Mouse (Mus musculus) megakaryocyte, adult 5-6 weeks (primary cell): ENCODE results near the gene Ube2o. TPM values are rescaled to one million over a fixed set of nuclear protein-coding genes. Genes with fewer than 3 reads are reported as not detected.

ENCODE experiments used
- ATAC-seq: 2 replicates; pipeline ENCODE4 v1.8.0; 2016; ENCODE audit warnings: mild to moderate bottlenecking, inconsistent platforms; ENCODE audit not compliant: poor library complexity, severe bottlenecking
- total RNA-seq, 2 experiments: library from RNA; stranded (forward) in 1 of 2; stranded (reverse) in 1 of 2; fragments of 153-499, 151-499 nt in 1 of 2; fragments of 221-1000, 200-1000 nt in 1 of 2; gene quantifications; 2 replicates each; pipeline versions ENCODE4 v1.2.3 to v1.2.4; 2015 to 2017

Ube2o gene
- total RNA-seq, 2 experiments from 2014 or later: 6.6 to 7.7 TPM

DNA sequence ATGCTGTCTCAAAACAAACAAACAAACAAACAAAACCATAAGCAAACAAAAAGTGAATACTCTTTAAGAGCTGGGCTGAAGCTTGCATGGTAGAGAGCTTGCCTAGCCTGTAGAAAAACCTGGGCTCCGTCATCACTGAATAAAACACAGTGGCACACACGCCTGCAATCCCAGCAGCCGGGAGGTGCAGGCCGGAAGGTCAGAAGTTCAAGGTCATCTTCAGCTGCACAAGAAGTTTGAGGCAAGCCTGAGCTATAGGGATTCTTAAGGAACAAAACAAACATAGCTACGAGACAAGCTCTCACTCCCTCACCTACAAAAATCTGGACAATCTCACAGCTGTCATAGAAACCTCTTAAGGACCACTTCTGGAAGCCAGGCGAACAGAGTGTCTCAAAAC is 4.4 kb upstream of the Ube2o start:
- no peak for ATAC-seq

DNA sequence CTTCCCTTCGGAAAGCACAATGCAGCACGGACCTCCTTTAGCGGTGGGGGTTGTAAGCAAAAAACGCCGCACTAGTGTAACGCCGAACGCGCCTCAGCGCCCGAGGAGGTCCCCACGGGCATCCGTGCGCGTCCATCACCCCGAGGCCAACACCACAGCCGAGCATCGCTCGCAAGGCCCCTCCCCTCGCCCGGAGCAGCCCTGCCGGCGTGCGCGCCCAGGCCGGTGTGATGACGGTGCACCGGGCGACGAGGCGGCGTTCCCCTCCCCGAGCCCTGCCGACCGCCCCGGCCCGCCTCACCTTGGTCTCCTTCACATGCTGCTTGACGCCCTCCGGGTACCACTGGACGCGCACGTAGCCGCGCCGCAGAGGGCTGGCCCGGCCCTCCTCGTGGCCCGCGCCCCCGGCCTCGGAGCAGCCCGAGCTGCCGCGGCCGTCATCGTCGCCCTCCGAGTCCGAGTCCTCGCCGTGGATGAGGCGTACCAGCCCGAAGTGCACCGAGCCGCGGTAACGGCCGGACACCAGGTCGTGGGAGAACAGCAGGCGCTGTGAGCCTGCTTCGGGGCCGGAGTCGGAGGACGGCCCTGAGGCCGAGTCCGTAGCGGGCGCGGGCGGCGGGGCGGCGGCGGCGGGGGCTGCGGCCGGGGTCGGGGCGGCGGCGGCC is 404 bp downstream of the Ube2o start:
- ATAC-seq: peak; percentile 73

GRCm38 (mm10) chr11:116580031-116580652 is 1.1 kb downstream of the Ube2o start:
- ATAC-seq: no peak

DNA sequence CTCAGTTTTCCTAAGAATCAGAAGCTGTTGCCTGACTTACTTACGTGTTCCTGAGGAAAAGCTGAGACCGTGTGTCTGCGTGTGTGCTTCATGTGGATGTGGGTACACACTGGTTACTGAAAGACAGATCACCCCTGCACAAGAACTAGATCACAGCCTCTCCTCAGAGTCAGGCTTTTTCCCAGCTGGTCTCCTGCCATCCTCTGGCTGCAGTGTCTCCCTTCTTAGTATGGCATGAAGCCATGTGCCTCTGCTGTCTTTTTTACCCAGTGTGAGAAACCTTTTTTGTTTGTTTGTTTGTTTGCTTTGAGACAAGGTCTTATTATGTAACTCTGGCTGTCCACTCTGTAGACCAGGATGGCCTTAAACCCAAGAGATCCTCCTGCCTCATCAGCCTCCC is 2.0 kb downstream of the Ube2o start:
- no peak for ATAC-seq

- ATAC-seq: no peak
Observed at GRCm38 (mm10) chr11:116575396-116575795, 5.9 kb downstream of the Ube2o start.

GRCm38 (mm10) chr11:116574982-116575381 is 6.3 kb downstream of the Ube2o start:
- ATAC-seq: no peak

DNA sequence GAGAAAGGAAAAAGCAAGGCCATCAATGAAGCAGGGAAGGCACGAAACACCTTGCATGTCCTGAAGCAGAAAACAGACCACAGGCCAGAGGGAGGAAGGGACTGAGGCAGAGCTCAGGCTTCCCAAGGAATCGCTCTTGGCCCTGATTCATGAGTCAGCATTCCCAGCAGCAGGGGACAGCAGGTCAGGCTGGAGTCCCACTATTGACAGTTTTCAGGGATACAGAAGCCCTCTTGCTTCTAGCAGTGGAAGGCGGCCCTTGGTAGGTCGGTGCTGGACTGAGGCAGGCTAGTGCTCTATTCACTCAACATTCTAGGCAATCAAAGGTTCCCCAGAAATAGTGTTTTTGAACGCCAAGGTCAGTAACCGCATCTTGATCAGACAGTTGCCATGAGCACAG is 6.8 kb downstream of the Ube2o start:
- ATAC-seq: no peak

GRCm38 (mm10) chr11:116572756-116573543 is 8.3 kb downstream of the Ube2o start:
- ATAC-seq: no peak

GRCm38 (mm10) chr11:116571767-116572679 is 9.2 kb downstream of the Ube2o start:
- ATAC-seq: no peak

- ATAC-seq: no peak
Observed at GRCm38 (mm10) chr11:116570821-116571220, 10.4 kb downstream of the Ube2o start.

- no peak for ATAC-seq
Observed at GRCm38 (mm10) chr11:116567531-116567930, 13.7 kb downstream of the Ube2o start.

DNA sequence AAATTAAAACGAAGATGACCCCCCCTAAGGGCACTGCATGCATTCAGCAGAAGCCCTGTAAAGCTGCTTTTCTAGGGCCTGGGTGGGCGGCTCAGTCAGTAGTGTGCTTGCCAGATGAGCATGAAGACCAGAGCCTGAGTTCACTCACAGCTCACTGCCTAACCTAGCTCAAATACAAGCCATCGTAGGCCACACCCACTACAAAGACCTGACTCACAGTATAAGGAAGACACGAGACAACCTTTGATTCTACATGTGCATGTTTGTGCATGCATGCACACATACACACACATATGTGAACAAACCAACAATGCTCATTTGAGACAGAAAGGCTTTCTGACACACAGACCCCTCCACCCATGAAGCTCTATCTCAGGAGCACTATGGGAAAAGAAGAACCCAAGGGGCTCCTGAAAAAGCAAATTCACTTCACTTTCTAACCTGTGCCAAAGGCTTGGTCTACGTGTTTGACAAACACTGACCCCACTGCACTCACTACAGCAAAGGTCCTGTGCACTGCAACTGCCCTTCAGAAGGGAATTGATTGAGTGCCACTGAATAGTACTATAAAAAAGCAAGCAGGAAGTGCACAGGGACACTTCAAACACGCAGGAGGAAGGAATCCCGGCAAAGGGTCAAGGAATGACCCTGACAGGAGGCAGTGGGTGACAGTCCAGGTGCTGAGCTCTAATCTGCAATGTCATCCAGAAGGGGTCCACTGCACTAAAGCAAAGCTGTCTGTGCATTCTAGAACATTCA is 15.8 kb downstream of the Ube2o start:
- ATAC-seq: no peak

DNA sequence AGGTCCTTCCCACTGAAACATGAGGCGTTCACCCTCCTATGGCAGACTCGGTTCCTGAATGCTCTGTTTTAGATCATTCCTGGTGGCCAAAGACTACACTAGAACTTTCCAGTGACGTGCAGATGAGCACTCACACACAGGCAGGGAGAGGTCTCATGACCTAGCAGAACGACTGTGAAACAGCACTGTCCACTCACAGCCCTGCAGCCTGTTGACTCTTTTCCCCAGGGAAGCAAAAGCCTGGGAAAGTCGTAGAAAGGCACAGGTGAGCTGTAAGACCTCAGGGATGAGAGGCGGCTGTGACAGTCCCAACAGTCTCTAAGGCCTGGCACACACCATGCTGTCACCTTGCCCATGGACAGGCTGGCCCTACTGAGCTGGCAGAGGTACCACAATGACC is 24.9 kb downstream of the Ube2o start:
- ATAC-seq: no peak

GRCm38 (mm10) chr11:116555572-116555971 is 25.7 kb downstream of the Ube2o start:
- ATAC-seq: no peak

DNA sequence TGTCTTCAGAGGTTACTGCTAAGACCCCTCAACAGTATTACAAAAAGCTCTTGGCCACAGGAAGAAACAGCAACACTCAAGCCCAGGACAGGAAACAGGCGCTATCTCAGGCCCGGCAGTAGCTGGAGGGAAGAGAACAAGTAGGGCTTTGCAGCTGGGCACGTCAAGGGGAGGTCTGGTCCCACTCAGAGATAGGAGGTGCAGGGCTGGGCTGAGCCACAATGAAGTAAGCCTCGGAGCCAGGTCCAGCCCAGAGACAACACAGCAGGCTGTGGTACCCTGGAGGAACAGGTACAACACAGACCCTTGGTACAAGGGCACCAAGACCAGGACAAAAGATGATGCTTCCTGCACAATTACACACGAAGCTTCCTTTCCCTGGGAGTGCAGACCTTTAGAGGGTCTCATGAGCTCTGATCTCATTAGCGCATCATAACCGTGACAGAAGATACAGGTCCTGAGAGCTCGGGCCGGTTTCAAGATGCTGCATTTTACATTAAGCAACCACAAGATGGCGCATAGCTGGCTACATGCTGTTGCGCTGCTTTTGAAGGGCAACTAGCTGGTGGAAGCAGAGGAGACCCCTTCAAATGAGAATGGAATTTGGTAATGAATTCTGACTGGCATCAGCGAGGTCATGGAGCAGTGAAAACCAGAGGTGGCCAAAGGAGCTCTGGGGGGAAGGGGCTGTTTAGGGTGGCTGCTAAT is 26.9 kb downstream of the Ube2o start:
- peak; percentile 72 for ATAC-seq

- ATAC-seq: no peak
Observed at GRCm38 (mm10) chr11:116552194-116552593, 29.1 kb downstream of the Ube2o start.

DNA sequence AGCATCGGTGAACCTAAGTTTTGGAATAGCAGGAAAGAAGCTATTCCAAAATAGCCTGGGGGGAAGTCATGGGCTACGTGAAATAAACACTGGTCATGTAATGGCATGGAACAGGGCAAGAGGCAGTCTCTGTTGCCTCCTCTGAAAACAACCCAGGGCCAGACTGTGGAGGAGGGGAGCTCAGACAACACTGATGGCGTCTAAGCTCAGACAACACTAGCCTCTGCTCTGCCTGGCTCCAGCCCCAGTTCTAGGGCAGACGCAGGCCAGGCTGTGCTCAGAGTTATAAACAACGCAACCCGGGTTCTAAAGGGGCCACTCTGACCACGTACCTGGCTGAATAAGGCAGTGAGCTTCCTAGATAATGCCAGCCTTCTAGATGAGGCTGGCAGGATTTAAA is 30.5 kb downstream of the Ube2o start:
- no peak for ATAC-seq

- no peak for ATAC-seq
Observed at GRCm38 (mm10) chr11:116549273-116550038, 31.8 kb downstream of the Ube2o start.

DNA sequence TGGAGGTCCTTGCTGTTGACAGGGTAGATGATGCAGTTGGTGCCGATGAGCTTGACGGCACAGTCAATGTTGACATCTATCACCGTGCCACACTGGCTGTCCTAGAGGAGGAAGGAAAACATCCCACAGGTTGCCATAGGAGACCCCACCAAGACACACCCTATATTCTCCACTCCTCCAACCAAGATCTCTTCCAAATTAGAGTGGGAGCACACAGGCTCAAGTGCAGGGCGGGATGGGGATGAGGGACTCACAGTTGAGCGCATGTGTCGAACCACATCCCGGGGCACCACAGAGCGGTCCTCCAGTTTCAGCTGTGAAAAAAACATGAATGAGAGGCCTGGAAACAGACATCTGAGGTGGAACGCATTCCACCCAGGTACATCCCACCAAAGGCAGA is 32.5 kb downstream of the Ube2o start:
- no peak for ATAC-seq
